Mouse (Mus musculus): ENCODE results near the gene Sipa1l1.

DNA sequence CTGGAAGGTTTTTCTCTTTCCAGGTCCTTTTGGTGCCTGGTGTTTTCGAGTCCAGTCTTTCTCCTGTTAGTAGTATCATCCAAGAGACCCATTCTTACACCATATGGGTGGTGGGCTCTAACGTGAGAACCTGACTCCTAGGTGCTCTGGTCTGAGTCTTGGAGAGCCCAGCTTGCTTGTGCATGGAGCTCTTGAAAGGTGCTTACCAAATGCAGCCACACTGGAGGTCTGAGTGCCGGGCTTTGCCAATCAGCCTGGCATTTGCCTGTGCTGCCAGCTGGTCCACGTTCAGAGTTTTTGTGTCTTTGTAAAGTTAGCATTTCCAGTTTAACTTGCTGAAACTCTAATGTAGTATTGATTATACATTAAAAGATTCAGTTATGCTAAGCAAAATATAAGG, 9.5 kb downstream of the Sipa1l1 start:
- no peak for TF ChIP-seq CTCF (conservative IDR thresholded peaks at IDR 0.05; ENCODE audit: insufficient read depth, insufficient read length, low read depth, low read length)
- TF ChIP-seq POLR2A (IDR thresholded peaks at IDR 0.05; ENCODE audit: low read depth, low read length), result no peak

Data from kidney, adult 2 months (tissue).